Mouse (Mus musculus) left cerebral cortex, adult 2 months (tissue): ENCODE measurements around the gene Ebf3. TPM values are rescaled to one million over a fixed set of nuclear protein-coding genes. Genes with fewer than 3 reads are reported as not detected.

Experiments
- DNase-seq, 2 experiments: peaks; one replicate each; pipeline ENCODE4 v3.0.0; 2021 to 2022; ENCODE audit warnings: low spot score in 2 of 2, mixed read lengths in 1 of 2; ENCODE audit errors: extremely low spot score in 1 of 2
- H3K27ac ChIP-seq: fragments of 200-600 bp; 2 replicates; pipeline ENCODE4 v1.8.1; 2022
- H3K4me3 ChIP-seq: fragments of 200-600 bp; 2 replicates; pipeline ENCODE4 v1.8.1; 2022
- CTCF ChIP-seq: fragments of 200-600 bp; IDR thresholded peaks from 2 replicates; pipeline ENCODE4 v1.8.1; 2022; ENCODE audit warnings: antibody characterized with exemption, mild to moderate bottlenecking, moderate library complexity
- intact Hi-C: fragments of 180-260 bp; cut with DNase I; formaldehyde crosslinking; loops from one replicate; pipeline ENCODE4 v1.15.1; 2025
- total RNA-seq, 2 experiments: library from RNA; stranded (reverse); gene quantifications; 2 replicates each; pipeline ENCODE4 v1.2.3; 2021

Ebf3 gene
- total RNA-seq, 2 experiments from 2014 or later = 0.20 to 0.35 TPM

- TF ChIP-seq CTCF = no peak
Measured at GRCm38 (mm10) chr7:137159086-137159485, 155.2 kb downstream of the Ebf3 start.

GRCm38 (mm10) chr7:137154623-137155022, 159.6 kb downstream of the Ebf3 start:
- TF ChIP-seq CTCF = no peak
- intact Hi-C loops = no loop called here
- DNase-seq = no peak
- no peak overlapping the region for H3K4me3 ChIP-seq
- H3K27ac ChIP-seq = no peak overlapping the region

More at GRCm38 (mm10) chr7:137159086-137159485, 155.2 kb downstream of the Ebf3 start:
- Histone ChIP-seq H3K4me3 (no peak overlapping the region), H3K27ac (no peak overlapping the region)
- no peak for DNase-seq
- intact Hi-C loops = no loop called here

GRCm38 (mm10) chr7:137151854-137152253, 162.4 kb downstream of the Ebf3 start:
- no peak overlapping the region for H3K27ac ChIP-seq
- no peak for TF ChIP-seq CTCF
- no peak overlapping the region for H3K4me3 ChIP-seq
- no peak for DNase-seq
- intact Hi-C loops = no loop called here

GRCm38 (mm10) chr7:137147101-137147500, 167.1 kb downstream of the Ebf3 start:
- TF ChIP-seq CTCF = no peak
- intact Hi-C loops = no loop called here
- H3K4me3 ChIP-seq = no peak overlapping the region
- DNase-seq = no peak
- no peak overlapping the region for H3K27ac ChIP-seq

Other genes starting within 250 kb of the Ebf3 start
- 1 to 10 TPM; 3.9 to 4.3 TPM for gene 9430038I01Rik, start 96.3 kb upstream of the Ebf3 start, total RNA-seq
- 10 to 100 TPM; 97.6 to 99.2 TPM for gene Glrx3, start 123.2 kb upstream of the Ebf3 start, total RNA-seq